Mouse (Mus musculus) MEL (cell line): ENCODE results near the gene Gm3285. TPM values are rescaled to one million over a fixed set of nuclear protein-coding genes. Genes with fewer than 3 reads are reported as not detected.

Experiments used
- DNase-seq: peaks from one replicate; pipeline ENCODE4 v3.0.0; 2011; ENCODE audit warnings: low read depth, low spot score
- H3K27ac ChIP-seq: 2 replicates; pipeline ENCODE4 v1.5.1; 2012; ENCODE audit warnings: low read depth, mild to moderate bottlenecking, control low read depth, low read length, moderate library complexity; ENCODE audit not compliant: control insufficient read depth
- H3K27me3 ChIP-seq, 2 experiments: fragments of 150-350 bp in 1 of 2; sonication (generic) in 1 of 2; 2 replicates each; pipeline ENCODE4 v1.6.1; 2012; ENCODE audit warnings: low read length in 2 of 2, mild to moderate bottlenecking in 2 of 2, improper control_type of control experiment in 1 of 2, moderate library complexity in 1 of 2; ENCODE audit not compliant: insufficient read depth in 2 of 2, control insufficient read depth in 1 of 2
- H3K36me3 ChIP-seq, 2 experiments: 2 replicates each; pipeline ENCODE4 v1.6.1; 2012 to 2014; ENCODE audit warnings: low read length in 2 of 2, improper control_type of control experiment in 1 of 2, inconsistent platforms in 1 of 2, mild to moderate bottlenecking in 1 of 2; ENCODE audit not compliant: insufficient read depth in 2 of 2, control insufficient read depth in 1 of 2
- H3K4me1 ChIP-seq, 2 experiments: fragments of 150-350 bp in 1 of 2; sonication (generic) in 1 of 2; 2 replicates each; pipeline ENCODE4 v1.6.1; 2012; ENCODE audit warnings: low read length in 2 of 2, improper control_type of control experiment in 1 of 2, mild to moderate bottlenecking in 1 of 2; ENCODE audit not compliant: insufficient read depth in 2 of 2, control insufficient read depth in 1 of 2
- H3K4me3 ChIP-seq, 2 experiments: fragments of 150-350 bp in 1 of 2; sonication (generic) in 1 of 2; 2 replicates each; pipeline ENCODE4 v1.5.1; 2012; ENCODE audit warnings: low read depth in 2 of 2, low read length in 2 of 2, mild to moderate bottlenecking in 2 of 2, moderate library complexity in 2 of 2, control low read depth in 1 of 2, improper control_type of control experiment in 1 of 2; ENCODE audit not compliant: control insufficient read depth in 1 of 2, insufficient read depth in 1 of 2
- H3K79me2 ChIP-seq: 2 replicates; pipeline ENCODE4 v1.6.1; 2012; ENCODE audit warnings: mild to moderate bottlenecking, low read length, moderate library complexity; ENCODE audit not compliant: control insufficient read depth, poor library complexity, insufficient read depth
- H3K9ac ChIP-seq: 2 replicates; pipeline ENCODE4 v1.6.1; 2012; ENCODE audit warnings: low read depth, mild to moderate bottlenecking, control low read depth, low read length, moderate library complexity; ENCODE audit not compliant: control insufficient read depth, poor library complexity, severe bottlenecking
- H3K9me3 ChIP-seq: fragments of 150-350 bp; sonication (generic); replicated peaks from 2 replicates; pipeline ENCODE4 v1.6.1; 2012; ENCODE audit warnings: mild to moderate bottlenecking, low read length, improper control_type of control experiment, moderate library complexity; ENCODE audit not compliant: insufficient read depth
- CHD2 ChIP-seq: IDR thresholded peaks from 2 replicates; pipeline ENCODE4 v1.6.1; 2011; ENCODE audit warnings: low read length, improper control_type of control experiment
- CTCF ChIP-seq, 3 experiments: IDR thresholded peaks in 2 of 3; conservative IDR thresholded peaks in 1 of 3; 2 replicates each; pipeline ENCODE4 v1.5.1; 2011 to 2012; ENCODE audit warnings: low read length in 3 of 3, low read depth in 2 of 3, mild to moderate bottlenecking in 2 of 3, improper control_type of control experiment in 1 of 3, inconsistent platforms in 1 of 3, mixed read lengths in 1 of 3, moderate library complexity in 1 of 3; ENCODE audit not compliant: control insufficient read depth in 1 of 3, insufficient read depth in 1 of 3, poor library complexity in 1 of 3, severe bottlenecking in 1 of 3
- ELF1 ChIP-seq: IDR thresholded peaks from 2 replicates; pipeline ENCODE4 v1.6.1; 2014; ENCODE audit warnings: low read depth, mild to moderate bottlenecking, inconsistent platforms, low read length, improper control_type of control experiment, moderate library complexity
- ETS1 ChIP-seq: IDR thresholded peaks from 2 replicates; pipeline ENCODE4 v1.6.1; 2012; ENCODE audit warnings: low read depth, mild to moderate bottlenecking, inconsistent platforms, low read length, improper control_type of control experiment, moderate library complexity
- HCFC1 ChIP-seq: IDR thresholded peaks from 2 replicates; pipeline ENCODE4 v1.6.1; 2012; ENCODE audit warnings: low read depth, mild to moderate bottlenecking, inconsistent platforms, low read length, improper control_type of control experiment, moderate library complexity
- JUND ChIP-seq: IDR thresholded peaks from 2 replicates; pipeline ENCODE4 v1.6.1; 2011; ENCODE audit warnings: low read depth, mild to moderate bottlenecking, improper control_type of control experiment, low read length
- KAT2A ChIP-seq: conservative IDR thresholded peaks from 2 replicates; pipeline ENCODE4 v1.6.1; 2012; ENCODE audit warnings: low read depth, low read length, improper control_type of control experiment, inconsistent platforms
- MXI1 ChIP-seq: IDR thresholded peaks from 2 replicates; pipeline ENCODE4 v1.6.1; 2011; ENCODE audit warnings: mild to moderate bottlenecking, low read depth, low read length, improper control_type of control experiment
- POLR2A ChIP-seq, 2 experiments: IDR thresholded peaks; 2 replicates each; pipeline ENCODE4 v1.6.1; 2011 to 2012; ENCODE audit warnings: low read length in 2 of 2, mild to moderate bottlenecking in 2 of 2, control low read depth in 1 of 2, improper control_type of control experiment in 1 of 2, low read depth in 1 of 2, moderate library complexity in 1 of 2; ENCODE audit not compliant: control insufficient read depth in 1 of 2, insufficient read depth in 1 of 2, poor library complexity in 1 of 2
- POLR2AphosphoS2 ChIP-seq: IDR thresholded peaks from 2 replicates; pipeline ENCODE4 v1.6.1; 2011; ENCODE audit warnings: low read length, improper control_type of control experiment
- RAD21 ChIP-seq: IDR thresholded peaks from 2 replicates; pipeline ENCODE4 v1.6.1; 2011; ENCODE audit warnings: mild to moderate bottlenecking, low read depth, low read length, improper control_type of control experiment
- SIN3A ChIP-seq: IDR thresholded peaks from 2 replicates; pipeline ENCODE4 v1.6.1; 2012; ENCODE audit warnings: low read length, improper control_type of control experiment, inconsistent platforms
- TCF12 ChIP-seq: IDR thresholded peaks from 2 replicates; pipeline ENCODE4 v1.6.1; 2014; ENCODE audit warnings: low read depth, mild to moderate bottlenecking, inconsistent platforms, low read length, improper control_type of control experiment, moderate library complexity
- UBTF ChIP-seq: IDR thresholded peaks from 2 replicates; pipeline ENCODE4 v1.6.1; 2012; ENCODE audit warnings: low read depth, mild to moderate bottlenecking, inconsistent platforms, low read length, improper control_type of control experiment, moderate library complexity, borderline replicate concordance; ENCODE audit not compliant: insufficient read depth
- ZMIZ1 ChIP-seq: IDR thresholded peaks from 2 replicates; pipeline ENCODE4 v1.6.1; 2012; ENCODE audit warnings: low read depth, mild to moderate bottlenecking, inconsistent platforms, low read length, improper control_type of control experiment, moderate library complexity
- ZNF384 ChIP-seq: IDR thresholded peaks from 2 replicates; pipeline ENCODE4 v1.6.1; 2012; ENCODE audit warnings: low read depth, mild to moderate bottlenecking, inconsistent platforms, low read length, improper control_type of control experiment
- polyA plus RNA-seq, 2 experiments: library from polyadenylated mRNA; stranded (reverse) in 1 of 2; unstranded in 1 of 2; fragments of >175 nt in 1 of 2; fragments of >200 nt in 1 of 2; gene quantifications; 2 replicates each; pipeline versions ENCODE4 v1.2.1 to v1.2.4; 2012; ENCODE audit warnings: low replicate concordance in 2 of 2, low read depth in 1 of 2; ENCODE audit not compliant: insufficient read length in 2 of 2, insufficient read depth in 1 of 2, missing spikeins in 1 of 2
- total RNA-seq: library from RNA; depleted of rRNA; stranded (reverse); fragments of 300-350 nt; gene quantifications from 2 replicates; pipeline ENCODE4 v1.2.3, GENCODE M21; 2012

The Gm3285 gene
- total and polyA plus RNA-seq, 3 experiments, result not detected

- Histone ChIP-seq H3K27ac (no peak overlapping the region), H3K4me3 (no peak overlapping the region), H3K4me1 (no peaks in the 10 kb centered on the region; a peak in 1 of 4 replicates), H3K27me3 (peaks cover 0 to 9% of the 10 kb centered on the region in 2 experiments; a peak in 1 of 4 replicates), H3K79me2 (no peaks in the 10 kb centered on the region), H3K9ac (no peak overlapping the region), H3K36me3 (peaks cover 0 to 7% of the 10 kb centered on the region in 2 experiments; a peak in 1 of 4 replicates), H3K9me3 (no peaks in the 10 kb centered on the region)
- no peak for DNase-seq
- no peak for TF ChIP-seq UBTF
- TF ChIP-seq ZNF384, result no peak
- no peak for TF ChIP-seq SIN3A
- no peak for TF ChIP-seq POLR2A (IDR thresholded peaks at IDR 0.05; ENCODE audit: control insufficient read depth in 1 of 2, insufficient read depth in 1 of 2, low read depth in 1 of 2, low read length in 2 of 2, poor library complexity in 1 of 2)
- no peak for TF ChIP-seq ZMIZ1
- no peak for TF ChIP-seq POLR2AphosphoS2
- no peak for TF ChIP-seq HCFC1
- TF ChIP-seq KAT2A, result no peak
- TF ChIP-seq CTCF (IDR thresholded peaks at IDR 0.05 in 2 of 3, conservative IDR thresholded peaks at IDR 0.05 in 1 of 3; ENCODE audit: control insufficient read depth in 1 of 3, insufficient read depth in 1 of 3, low read depth in 2 of 3, low read length in 3 of 3, poor library complexity in 1 of 3, severe bottlenecking in 1 of 3), result no peak
- TF ChIP-seq JUND, result no peak
- no peak for TF ChIP-seq MXI1
- TF ChIP-seq TCF12, result no peak
- TF ChIP-seq, all 39 proteins: peak for 0
Measured at GRCm38 (mm10) chr10:77900126-77900525, 38.4 kb downstream of the Gm3285 start.

GRCm38 (mm10) chr10:77900903-77901818 lies 39.4 kb downstream of the Gm3285 start:
- Histone ChIP-seq H3K9ac (no peak overlapping the region), H3K36me3 (peaks cover 0 to 7% of the 10 kb centered on the region in 2 experiments; a peak in 1 of 4 replicates), H3K9me3 (no peaks in the 10 kb centered on the region), H3K4me3 (no peak overlapping the region), H3K27ac (no peak overlapping the region), H3K79me2 (no peaks in the 10 kb centered on the region), H3K27me3 (peaks cover 0 to 7% of the 10 kb centered on the region in 2 experiments; a peak in 1 of 4 replicates), H3K4me1 (no peaks in the 10 kb centered on the region; a peak in 1 of 4 replicates)
- TF ChIP-seq MXI1 (no peak), POLR2A (IDR thresholded peaks at IDR 0.05; ENCODE audit: control insufficient read depth in 1 of 2, insufficient read depth in 1 of 2, low read depth in 1 of 2, low read length in 2 of 2, poor library complexity in 1 of 2) (no peak), UBTF (no peak), ELF1 (no peak), ZNF384 (no peak), ETS1 (no peak), CHD2 (no peak), RAD21 (no peak)
- no peak for DNase-seq
